Mouse (Mus musculus) cerebellum, adult 2 months (tissue): Measurements from ENCODE around the gene Arhgap31.

ENCODE experiments used
- CTCF ChIP-seq: fragments of 200-500 bp; IDR thresholded peaks from 2 replicates; pipeline ENCODE4 v1.5.1; 2011; ENCODE audit warnings: low read depth, mild to moderate bottlenecking, control low read depth, low read length, moderate library complexity, borderline replicate concordance; ENCODE audit not compliant: insufficient read depth
- POLR2A ChIP-seq: fragments of 200-500 bp; IDR thresholded peaks from 2 replicates; pipeline ENCODE4 v1.6.1; 2011; ENCODE audit warnings: low read length, control low read depth, borderline replicate concordance; ENCODE audit not compliant: insufficient read depth

DNA sequence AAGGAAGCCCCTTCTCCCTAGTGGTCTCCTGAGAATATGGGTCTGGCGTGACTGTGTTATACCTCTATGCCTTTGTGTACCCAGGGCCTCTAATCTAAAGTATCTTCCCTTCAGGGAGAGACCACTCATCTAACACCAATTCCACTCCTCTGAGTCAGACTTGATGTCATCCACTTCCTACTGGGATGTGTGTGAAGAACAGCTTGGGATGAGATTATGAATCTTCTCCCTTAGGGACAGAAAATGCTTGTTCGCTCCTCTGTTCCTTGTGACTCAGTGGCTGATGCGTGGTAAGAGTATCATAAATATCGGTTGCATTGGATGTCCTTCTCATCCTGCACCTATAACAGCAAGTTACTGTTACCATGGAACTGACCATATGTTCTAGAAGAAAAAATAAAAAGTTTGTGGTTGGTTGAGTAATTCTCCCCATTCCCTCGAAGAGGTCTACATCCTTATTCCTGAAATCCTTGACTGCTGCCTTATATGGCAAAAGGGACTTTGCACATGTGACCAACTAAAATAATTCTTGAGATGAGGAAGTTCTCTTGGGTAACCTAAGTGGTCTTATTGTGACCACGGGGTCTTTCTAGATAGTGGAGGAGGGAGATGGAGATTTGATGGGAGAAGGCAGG lies 18.1 kb downstream of the Arhgap31 start:
- TF ChIP-seq CTCF, result no peak
- TF ChIP-seq POLR2A, result no peak
